Mouse (Mus musculus) adrenal gland (tissue): Measurements from ENCODE around the gene Braf.
"Not testable (repeated sequence)": the region's sequence is repeated elsewhere in the genome, so short reads cannot be mapped to it uniquely, and the experiment has no call there.

Experiments used
- intact Hi-C: fragments of 180-260 bp; cut with DNase I; formaldehyde crosslinking; loops from one replicate; pipeline ENCODE4 v1.15.1; 2025
- long read RNA-seq, 2 experiments: library from polyadenylated mRNA; unstranded; transcript quantifications; one replicate each; pipeline ENCODE4 v2.0.0; 2020; ENCODE audit warnings: borderline replicate concordance in 1 of 2; ENCODE audit not compliant: insufficient replicate concordance in 1 of 2

Braf gene
- long read RNA-seq, experiment 1, partial matches to known transcripts = 0 of 7 reads
- long read RNA-seq, experiment 1, other reads (novel, unspliced or antisense) = 7 of 7 reads
- long read RNA-seq, experiment 2, partial matches to known transcripts = 1 of 10 reads
- long read RNA-seq, experiment 2, other reads (novel, unspliced or antisense) = 9 of 10 reads

GRCm38 (mm10) chr6:39724866-39725711 is at the start of gene Braf:
Braf (minus strand) TSS chr6:39725463.
- intact Hi-C loops = loop anchor here (5.0 kb wide), 1 partner anchor 128 kb away; no protein-coding TSS in a partner anchor

GRCm38 (mm10) chr6:39775029-39775428 is 49.8 kb upstream of the Braf start:
- intact Hi-C loops = no loop called here

GRCm38 (mm10) chr6:39757229-39757628 is 32.0 kb upstream of the Braf start:
- intact Hi-C loops = no loop called here

GRCm38 (mm10) chr6:39749881-39750280 is 24.6 kb upstream of the Braf start:
- intact Hi-C loops = no loop called here

- intact Hi-C loops = no loop called here
Observed at GRCm38 (mm10) chr6:39747094-39747493, 21.8 kb upstream of the Braf start.

- intact Hi-C loops = no loop called here
Observed at GRCm38 (mm10) chr6:39745456-39745855, 20.2 kb upstream of the Braf start.

- intact Hi-C loops = not testable (repeated sequence)
Observed at GRCm38 (mm10) chr6:39739698-39740097, 14.4 kb upstream of the Braf start.

GRCm38 (mm10) chr6:39728095-39728494 is 2.8 kb upstream of the Braf start:
- intact Hi-C loops = loop anchor here (5.0 kb wide), 1 partner anchor 131 kb away; no protein-coding TSS in a partner anchor

GRCm38 (mm10) chr6:39726149-39726548 is 886 bp upstream of the Braf start:
- intact Hi-C loops = loop anchor here (5.0 kb wide), 1 partner anchor 129 kb away; no protein-coding TSS in a partner anchor

GRCm38 (mm10) chr6:39724542-39724865 is 759 bp downstream of the Braf start:
- intact Hi-C loops = no loop called here

- intact Hi-C loops = no loop called here
Observed at GRCm38 (mm10) chr6:39724071-39724470, 1.2 kb downstream of the Braf start.

- intact Hi-C loops = no loop called here
Observed at GRCm38 (mm10) chr6:39718567-39718966, 6.7 kb downstream of the Braf start.

GRCm38 (mm10) chr6:39717049-39717448 is 8.2 kb downstream of the Braf start:
- intact Hi-C loops = no loop called here

GRCm38 (mm10) chr6:39714341-39714740 is 10.9 kb downstream of the Braf start:
- intact Hi-C loops = no loop called here

GRCm38 (mm10) chr6:39713399-39713798 is 11.9 kb downstream of the Braf start:
- intact Hi-C loops = no loop called here

GRCm38 (mm10) chr6:39705625-39706024 is 19.6 kb downstream of the Braf start:
- intact Hi-C loops = no loop called here

GRCm38 (mm10) chr6:39693126-39693525 is 32.1 kb downstream of the Braf start:
- intact Hi-C loops = no loop called here

GRCm38 (mm10) chr6:39686839-39687238 is 38.4 kb downstream of the Braf start:
- intact Hi-C loops = loop anchor here (10.0 kb wide), 1 partner anchor 98 kb away; no protein-coding TSS in a partner anchor

- intact Hi-C loops = loop anchor here (10.0 kb wide), 1 partner anchor 103 kb away; no protein-coding TSS in a partner anchor
Observed at GRCm38 (mm10) chr6:39681795-39682194, 43.5 kb downstream of the Braf start.

GRCm38 (mm10) chr6:39680524-39680923 is 44.7 kb downstream of the Braf start:
- intact Hi-C loops = loop anchor here (10.0 kb wide), 1 partner anchor 104 kb away; no protein-coding TSS in a partner anchor

GRCm38 (mm10) chr6:39678241-39678640 is 47.0 kb downstream of the Braf start:
- intact Hi-C loops = no loop called here

GRCm38 (mm10) chr6:39675081-39675480 is 50.2 kb downstream of the Braf start:
- intact Hi-C loops = no loop called here
